Mouse (Mus musculus): ENCODE results near the gene Spink4. TPM values are rescaled to one million over a fixed set of nuclear protein-coding genes. Genes with fewer than 3 reads are reported as not detected.

Spink4 gene
- polyA plus RNA-seq (2014; fragmentation: Illumina TruSeq; extraction: RNeasy Lipid Tissue Mini Kit (QIAGEN cat#74804); ENCODE audit: low read depth, low replicate concordance): 1.9 TPM

DNA sequence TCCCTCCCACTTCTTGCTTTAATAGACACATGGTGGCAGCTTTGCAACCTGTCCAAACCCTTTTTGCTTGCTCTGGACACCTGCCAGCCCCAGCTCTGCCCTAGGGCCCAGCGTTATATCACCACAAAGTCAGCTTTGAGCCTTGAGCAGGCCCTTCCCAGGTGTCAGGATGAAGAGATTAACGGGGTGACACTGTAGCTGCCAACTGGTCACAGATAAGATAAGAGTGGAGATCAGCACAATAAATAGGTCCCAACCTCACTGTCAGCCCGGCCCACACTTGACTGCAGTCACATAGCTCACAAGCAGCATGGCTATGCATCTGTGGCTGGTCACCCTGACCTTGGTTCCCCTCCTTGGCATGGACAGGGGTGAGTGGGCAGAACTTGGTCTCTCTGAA is at the start of gene Spink4:
Spink4 (plus strand) TSS at position 268 of the 400 bp plus-strand sequence.

DNA sequence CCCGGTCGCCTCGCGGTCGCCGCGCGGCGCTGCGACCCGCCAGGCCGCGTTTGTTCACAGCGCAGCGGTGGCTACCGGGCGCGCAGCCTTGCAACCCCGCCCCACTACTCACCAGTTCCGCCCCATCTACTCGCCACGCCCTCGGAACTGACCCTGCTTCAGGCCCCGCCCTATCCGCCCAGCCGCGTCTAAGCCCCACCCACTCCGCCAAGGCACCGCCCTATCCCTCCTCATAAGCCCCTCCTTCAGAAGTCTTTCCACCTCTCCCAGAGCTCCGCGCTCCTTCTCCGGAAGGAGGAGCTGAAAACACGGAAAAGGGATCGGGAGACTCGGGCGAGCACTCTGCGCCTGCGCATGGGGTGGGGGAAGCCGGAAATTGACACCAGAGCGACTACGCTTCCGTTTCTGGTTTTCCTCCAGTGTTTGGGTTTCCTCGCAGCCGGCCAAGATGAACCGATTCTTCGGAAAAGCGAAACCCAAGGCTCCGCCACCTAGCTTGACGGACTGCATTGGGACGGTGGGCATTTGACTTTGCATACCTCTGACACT is 28.4 kb downstream of the Spink4 start, which contains the start of the genes Bag1 and Chmp5:
Bag1 (minus strand) TSS at position 135 of the 549 bp plus-strand sequence.
Chmp5 (plus strand) TSS at position 248 of the 549 bp plus-strand sequence.

DNA sequence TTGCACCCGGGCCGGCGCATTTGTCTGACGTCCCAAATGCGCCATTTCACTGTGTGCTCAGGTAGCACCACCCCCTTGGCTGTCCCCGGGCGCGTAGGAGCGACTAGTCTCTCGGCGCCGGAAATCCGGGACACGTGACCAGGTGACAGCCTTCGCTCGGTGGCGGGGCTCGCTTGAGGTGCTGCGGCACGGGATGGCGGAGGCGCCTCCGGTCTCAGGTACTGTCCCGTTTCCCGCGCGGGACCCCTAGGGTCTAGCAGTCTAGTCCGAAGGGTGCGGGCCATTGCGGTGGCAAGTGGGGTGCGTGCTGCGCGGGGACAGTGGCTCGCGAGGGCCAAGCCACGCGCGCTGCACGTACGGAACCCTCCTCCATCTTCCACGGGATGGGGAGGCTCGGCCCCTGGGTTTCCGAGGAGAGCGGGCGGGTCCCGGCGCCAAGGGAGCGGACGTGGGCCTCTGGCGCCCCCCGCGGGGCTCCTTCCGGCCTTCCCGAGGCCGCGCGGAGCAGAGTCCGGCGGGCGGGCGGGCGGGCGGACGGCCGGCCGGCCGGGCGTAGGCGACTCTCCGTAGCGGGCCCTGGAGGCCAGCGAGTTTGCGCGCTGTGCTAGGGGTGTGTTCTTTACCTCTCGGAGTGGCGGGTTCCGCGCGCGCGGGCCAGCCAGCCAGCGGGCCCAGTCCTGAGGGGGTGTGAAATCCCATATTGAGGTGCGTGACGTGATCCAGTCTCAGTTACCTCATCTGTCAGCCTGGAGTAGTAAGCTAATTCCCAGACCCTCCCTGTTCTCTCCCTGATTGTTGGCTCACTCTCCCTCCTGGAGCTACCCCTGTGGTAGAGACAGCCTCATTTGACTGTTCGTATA is 51.2 kb downstream of the Spink4 start, which contains the start of gene Nfx1:
Nfx1 (plus strand) TSS at position 65 of the 860 bp plus-strand sequence.

Other genes with a start within 250 kb of the Spink4 start
- 18.2 TPM for gene Aptx, start 216.9 kb upstream of the Spink4 start, polyA plus RNA-seq (2014; fragmentation: Illumina TruSeq; extraction: RNeasy Lipid Tissue Mini Kit (QIAGEN cat#74804); ENCODE audit: low read depth, low replicate concordance)
- 116 TPM for gene Dnaja1, start 197.9 kb upstream of the Spink4 start, polyA plus RNA-seq (2014; fragmentation: Illumina TruSeq; extraction: RNeasy Lipid Tissue Mini Kit (QIAGEN cat#74804); ENCODE audit: low read depth, low replicate concordance)
- gene Smu1, start 162.1 kb upstream of the Spink4 start, polyA plus RNA-seq (2014; fragmentation: Illumina TruSeq; extraction: RNeasy Lipid Tissue Mini Kit (QIAGEN cat#74804); ENCODE audit: low read depth, low replicate concordance): 45.5 TPM
- gene B4galt1, start 66.0 kb upstream of the Spink4 start, polyA plus RNA-seq (2014; fragmentation: Illumina TruSeq; extraction: RNeasy Lipid Tissue Mini Kit (QIAGEN cat#74804); ENCODE audit: low read depth, low replicate concordance): 59.1 TPM
- gene Bag1, start 28.2 kb downstream of the Spink4 start, polyA plus RNA-seq (2014; fragmentation: Illumina TruSeq; extraction: RNeasy Lipid Tissue Mini Kit (QIAGEN cat#74804); ENCODE audit: low read depth, low replicate concordance): 286 TPM
- gene Chmp5, start 28.4 kb downstream of the Spink4 start, polyA plus RNA-seq (2014; fragmentation: Illumina TruSeq; extraction: RNeasy Lipid Tissue Mini Kit (QIAGEN cat#74804); ENCODE audit: low read depth, low replicate concordance): 49.8 TPM
- 29.4 TPM for gene Nfx1, start 50.9 kb downstream of the Spink4 start, polyA plus RNA-seq (2014; fragmentation: Illumina TruSeq; extraction: RNeasy Lipid Tissue Mini Kit (QIAGEN cat#74804); ENCODE audit: low read depth, low replicate concordance)
- gene Aqp7, start 128.1 kb downstream of the Spink4 start, polyA plus RNA-seq (2014; fragmentation: Illumina TruSeq; extraction: RNeasy Lipid Tissue Mini Kit (QIAGEN cat#74804); ENCODE audit: low read depth, low replicate concordance): 19.4 TPM
- gene Aqp3, start 178.1 kb downstream of the Spink4 start, polyA plus RNA-seq (2014; fragmentation: Illumina TruSeq; extraction: RNeasy Lipid Tissue Mini Kit (QIAGEN cat#74804); ENCODE audit: low read depth, low replicate concordance): not detected
- 12.5 TPM for gene Nol6, start 204.4 kb downstream of the Spink4 start, polyA plus RNA-seq (2014; fragmentation: Illumina TruSeq; extraction: RNeasy Lipid Tissue Mini Kit (QIAGEN cat#74804); ENCODE audit: low read depth, low replicate concordance)
- 146 TPM for gene Ube2r2, start 215.7 kb downstream of the Spink4 start, polyA plus RNA-seq (2014; fragmentation: Illumina TruSeq; extraction: RNeasy Lipid Tissue Mini Kit (QIAGEN cat#74804); ENCODE audit: low read depth, low replicate concordance)